Mouse (Mus musculus): ENCODE data around the gene Ccdc38. TPM values are rescaled to one million over a fixed set of nuclear protein-coding genes. Genes with fewer than 3 reads are reported as not detected.

Gene Ccdc38
- polyA plus RNA-seq (2014; fragmentation: Nextera tagmentation; extraction: Ambion mirVana) = 0.34 and 0.53 TPM in 2 replicates

GRCm38 (mm10) chr10:93540431-93541210, at the start of gene Ccdc38:
Gene Ccdc38, plus strand, starts transcription at chr10:93540632.
- DNase-seq = no peak
- H3K9me3 ChIP-seq (ENCODE audit: control insufficient read depth, low read length) = no peaks in the 10 kb centered on the region
- no peaks in the 10 kb centered on the region for H3K36me3 ChIP-seq (ENCODE audit: control insufficient read depth, insufficient read depth, low read length)
- 0 out of 2 replicates have a peak, but pooled peaks cover 6% of the 10 kb centered on the region for H3K4me1 ChIP-seq (ENCODE audit: control insufficient read depth, insufficient read depth, low read length)
- H3K9ac ChIP-seq (replicated peaks; ENCODE audit: low read length) = peak within 1 kb of the TSS; percentile 4; the same call in 1 of the 2 replicates
- peak within 1 kb of the TSS; percentile 32 for H3K4me3 ChIP-seq (replicated peaks; ENCODE audit: low read depth, low read length)
- H3K27ac ChIP-seq (replicated peaks; ENCODE audit: low read depth, low read length) = no peak within 1 kb of the TSS
- peaks cover 3% of the 10 kb centered on the region; the same call in 1 of the 2 replicates for H3K27me3 ChIP-seq (ENCODE audit: control insufficient read depth, insufficient read depth, low read length)
- 67% methylated on average over 17 of the region's 17 CpGs for WGBS
- peak within 1 kb of the TSS; percentile 62 for H3K4me2 ChIP-seq (ENCODE audit: low read length)
- no peak for ATAC-seq (ENCODE audit: low FRiP score, low TSS enrichment)

GRCm38 (mm10) chr10:93500864-93501263, 39.6 kb upstream of the Ccdc38 start:
- H3K4me1 ChIP-seq (ENCODE audit: control insufficient read depth, insufficient read depth, low read length) = no peaks in the 10 kb centered on the region
- H3K27me3 ChIP-seq (ENCODE audit: control insufficient read depth, insufficient read depth, low read length) = no peaks in the 10 kb centered on the region
- H3K9me3 ChIP-seq (ENCODE audit: control insufficient read depth, low read length) = no peaks in the 10 kb centered on the region
- H3K4me2 ChIP-seq (ENCODE audit: low read length) = no peak overlapping the region
- no peak overlapping the region for H3K9ac ChIP-seq (replicated peaks; ENCODE audit: low read length)
- H3K36me3 ChIP-seq (ENCODE audit: control insufficient read depth, insufficient read depth, low read length) = no peaks in the 10 kb centered on the region
- 64% methylated on average over 10 of the region's 10 CpGs for WGBS
- H3K27ac ChIP-seq (replicated peaks; ENCODE audit: low read depth, low read length) = no peak overlapping the region
- H3K4me3 ChIP-seq (replicated peaks; ENCODE audit: low read depth, low read length) = no peak overlapping the region
- DNase-seq = no peak
- ATAC-seq (ENCODE audit: low FRiP score, low TSS enrichment) = no peak

GRCm38 (mm10) chr10:93501346-93501745, 39.1 kb upstream of the Ccdc38 start:
- Histone ChIP-seq H3K9me3 (ENCODE audit: control insufficient read depth, low read length) (no peaks in the 10 kb centered on the region), H3K36me3 (ENCODE audit: control insufficient read depth, insufficient read depth, low read length) (no peaks in the 10 kb centered on the region), H3K4me3 (replicated peaks; ENCODE audit: low read depth, low read length) (no peak overlapping the region), H3K27me3 (ENCODE audit: control insufficient read depth, insufficient read depth, low read length) (no peaks in the 10 kb centered on the region), H3K27ac (replicated peaks; ENCODE audit: low read depth, low read length) (no peak overlapping the region), H3K9ac (replicated peaks; ENCODE audit: low read length) (no peak overlapping the region), H3K4me1 (ENCODE audit: control insufficient read depth, insufficient read depth, low read length) (no peaks in the 10 kb centered on the region), H3K4me2 (ENCODE audit: low read length) (no peak overlapping the region)
- 58% methylated on average over 10 of the region's 10 CpGs for WGBS
- ATAC-seq (ENCODE audit: low FRiP score, low TSS enrichment) = no peak
- DNase-seq = no peak

GRCm38 (mm10) chr10:93508383-93508970, 32.0 kb upstream of the Ccdc38 start:
- Histone ChIP-seq H3K36me3 (ENCODE audit: control insufficient read depth, insufficient read depth, low read length) (no peaks in the 10 kb centered on the region), H3K27me3 (ENCODE audit: control insufficient read depth, insufficient read depth, low read length) (no peaks in the 10 kb centered on the region), H3K27ac (replicated peaks; ENCODE audit: low read depth, low read length) (no peak overlapping the region), H3K4me2 (ENCODE audit: low read length) (no peak overlapping the region), H3K9me3 (ENCODE audit: control insufficient read depth, low read length) (no peaks in the 10 kb centered on the region), H3K9ac (replicated peaks; ENCODE audit: low read length) (no peak overlapping the region), H3K4me3 (replicated peaks; ENCODE audit: low read depth, low read length) (no peak overlapping the region), H3K4me1 (ENCODE audit: control insufficient read depth, insufficient read depth, low read length) (0 out of 2 replicates have a peak, but pooled peaks cover 2% of the 10 kb centered on the region)
- no peak for ATAC-seq (ENCODE audit: low FRiP score, low TSS enrichment)
- peak; percentile 63 for DNase-seq
- 67% methylated on average over 7 of the region's 7 CpGs for WGBS

GRCm38 (mm10) chr10:93509532-93510153, 30.8 kb upstream of the Ccdc38 start:
- Histone ChIP-seq H3K9me3 (ENCODE audit: control insufficient read depth, low read length) (no peaks in the 10 kb centered on the region), H3K4me2 (ENCODE audit: low read length) (no peak overlapping the region), H3K36me3 (ENCODE audit: control insufficient read depth, insufficient read depth, low read length) (no peaks in the 10 kb centered on the region), H3K4me3 (replicated peaks; ENCODE audit: low read depth, low read length) (no peak overlapping the region), H3K27me3 (ENCODE audit: control insufficient read depth, insufficient read depth, low read length) (no peaks in the 10 kb centered on the region), H3K9ac (replicated peaks; ENCODE audit: low read length) (no peak overlapping the region), H3K27ac (replicated peaks; ENCODE audit: low read depth, low read length) (no peak overlapping the region), H3K4me1 (ENCODE audit: control insufficient read depth, insufficient read depth, low read length) (0 out of 2 replicates have a peak, but pooled peaks cover 2% of the 10 kb centered on the region)
- ATAC-seq (ENCODE audit: low FRiP score, low TSS enrichment) = no peak
- DNase-seq = no peak
- 90% methylated on average over 15 of the region's 15 CpGs for WGBS

- H3K9ac ChIP-seq (replicated peaks; ENCODE audit: low read length) = no peak overlapping the region
- ATAC-seq (ENCODE audit: low FRiP score, low TSS enrichment) (no peak), DNase-seq (peak; percentile 28)
- H3K4me1 ChIP-seq (ENCODE audit: control insufficient read depth, insufficient read depth, low read length) = no peaks in the 10 kb centered on the region
- no peaks in the 10 kb centered on the region for H3K36me3 ChIP-seq (ENCODE audit: control insufficient read depth, insufficient read depth, low read length)
- no peak overlapping the region for H3K27ac ChIP-seq (replicated peaks; ENCODE audit: low read depth, low read length)
- H3K9me3 ChIP-seq (ENCODE audit: control insufficient read depth, low read length) = no peaks in the 10 kb centered on the region
- 43% methylated on average over 1 of the region's 1 CpGs for WGBS
- no peak overlapping the region for H3K4me3 ChIP-seq (replicated peaks; ENCODE audit: low read depth, low read length)
- H3K4me2 ChIP-seq (ENCODE audit: low read length) = no peak overlapping the region
- no peaks in the 10 kb centered on the region for H3K27me3 ChIP-seq (ENCODE audit: control insufficient read depth, insufficient read depth, low read length)
These were observed 25.0 kb upstream of the Ccdc38 start for GRCm38 (mm10) chr10:93515419-93515818.

GRCm38 (mm10) chr10:93515927-93516326, 24.5 kb upstream of the Ccdc38 start:
- H3K4me1 ChIP-seq (ENCODE audit: control insufficient read depth, insufficient read depth, low read length) = no peaks in the 10 kb centered on the region
- no peak overlapping the region for H3K4me3 ChIP-seq (replicated peaks; ENCODE audit: low read depth, low read length)
- H3K9ac ChIP-seq (replicated peaks; ENCODE audit: low read length) = no peak overlapping the region
- 90% methylated on average over 12 of the region's 12 CpGs for WGBS
- H3K27ac ChIP-seq (replicated peaks; ENCODE audit: low read depth, low read length) = no peak overlapping the region
- no peaks in the 10 kb centered on the region for H3K36me3 ChIP-seq (ENCODE audit: control insufficient read depth, insufficient read depth, low read length)
- H3K27me3 ChIP-seq (ENCODE audit: control insufficient read depth, insufficient read depth, low read length) = no peaks in the 10 kb centered on the region
- DNase-seq = no peak
- no peak overlapping the region for H3K4me2 ChIP-seq (ENCODE audit: low read length)
- ATAC-seq (ENCODE audit: low FRiP score, low TSS enrichment) = no peak
- H3K9me3 ChIP-seq (ENCODE audit: control insufficient read depth, low read length) = no peaks in the 10 kb centered on the region

- ATAC-seq (ENCODE audit: low FRiP score, low TSS enrichment) (no peak), DNase-seq (no peak)
- Histone ChIP-seq H3K36me3 (ENCODE audit: control insufficient read depth, insufficient read depth, low read length) (no peaks in the 10 kb centered on the region), H3K4me2 (ENCODE audit: low read length) (no peak overlapping the region), H3K4me1 (ENCODE audit: control insufficient read depth, insufficient read depth, low read length) (no peaks in the 10 kb centered on the region), H3K27ac (replicated peaks; ENCODE audit: low read depth, low read length) (no peak overlapping the region), H3K9ac (replicated peaks; ENCODE audit: low read length) (no peak overlapping the region), H3K27me3 (ENCODE audit: control insufficient read depth, insufficient read depth, low read length) (no peaks in the 10 kb centered on the region), H3K4me3 (replicated peaks; ENCODE audit: low read depth, low read length) (no peak overlapping the region), H3K9me3 (ENCODE audit: control insufficient read depth, low read length) (no peaks in the 10 kb centered on the region)
- 79% methylated on average over 4 of the region's 4 CpGs for WGBS
These were observed 22.7 kb upstream of the Ccdc38 start for GRCm38 (mm10) chr10:93517754-93518153.
